Mouse (Mus musculus) erythroid progenitor cell, adult 5-6 weeks (primary cell): Measurements from ENCODE around the gene Jph3. TPM values are rescaled to one million over a fixed set of nuclear protein-coding genes. Genes with fewer than 3 reads are reported as not detected.

Experiments used
- ATAC-seq: replicated peaks from 2 replicates; pipeline ENCODE4 v1.8.0; 2016; ENCODE audit warnings: moderate number of reproducible peaks, mild to moderate bottlenecking, moderate TSS enrichment, inconsistent platforms; ENCODE audit not compliant: poor library complexity, low FRiP score, severe bottlenecking
- total RNA-seq, 2 experiments: library from RNA; stranded (forward) in 1 of 2; stranded (reverse) in 1 of 2; fragments of 150-400 nt in 1 of 2; fragments of 186-747, 209-891 nt in 1 of 2; gene quantifications; 2 replicates each; pipeline versions ENCODE4 v1.2.3 to v1.2.4; 2015 to 2017; ENCODE audit warnings: low replicate concordance in 2 of 2

Jph3 gene
- total RNA-seq, 2 experiments from 2014 or later = not detected

DNA sequence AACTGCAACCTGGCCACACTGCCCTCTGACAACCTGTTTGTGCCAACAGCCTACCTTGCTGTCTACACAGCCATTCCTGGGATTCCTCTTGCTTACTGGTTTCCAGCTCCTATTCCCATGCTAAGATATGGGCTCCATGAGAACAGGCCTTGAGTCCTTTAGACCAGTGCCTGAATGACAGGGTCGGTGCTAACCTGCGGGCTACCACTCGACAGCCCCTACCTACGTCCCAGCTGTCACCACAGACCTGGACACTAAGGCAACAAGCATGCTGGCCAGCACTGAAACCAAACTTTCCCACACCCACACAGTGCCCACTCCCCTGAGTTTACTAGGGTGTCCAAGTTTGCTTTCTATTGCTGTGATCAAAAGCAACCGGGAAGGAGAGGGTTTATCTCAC lies 98.3 kb downstream of the Jph3 start:
- ATAC-seq = no peak

DNA sequence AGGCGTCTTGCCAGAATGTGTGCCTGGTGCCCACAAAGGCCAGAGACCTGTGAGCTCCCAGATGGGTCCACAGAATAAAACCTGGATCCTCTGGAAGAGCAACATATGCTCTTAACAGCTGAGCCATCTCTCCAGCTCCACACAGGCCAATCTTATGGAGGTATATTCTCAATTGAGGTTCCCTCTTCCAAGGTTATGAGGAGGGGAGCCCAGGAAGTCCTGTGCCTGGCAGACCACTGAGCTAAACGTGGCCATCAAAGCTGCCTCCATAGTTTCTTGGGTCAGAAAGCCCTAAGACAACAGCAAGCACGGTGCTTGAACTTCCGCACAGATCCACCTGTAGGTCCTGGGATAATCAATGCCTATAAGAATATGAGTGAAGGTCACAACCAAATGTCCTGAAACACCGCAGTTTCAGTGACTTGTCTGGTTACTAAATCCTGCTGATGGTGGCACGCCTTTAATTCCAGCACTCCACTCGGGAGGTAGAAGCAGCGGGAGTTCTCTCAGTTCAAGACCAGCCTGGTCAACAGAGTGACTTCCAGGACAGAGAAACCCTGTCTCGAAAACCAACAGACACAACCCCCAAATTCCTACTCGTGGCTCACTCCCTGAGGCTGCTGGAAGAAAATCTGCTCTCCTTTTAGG lies 99.1 kb downstream of the Jph3 start:
- no peak for ATAC-seq

DNA sequence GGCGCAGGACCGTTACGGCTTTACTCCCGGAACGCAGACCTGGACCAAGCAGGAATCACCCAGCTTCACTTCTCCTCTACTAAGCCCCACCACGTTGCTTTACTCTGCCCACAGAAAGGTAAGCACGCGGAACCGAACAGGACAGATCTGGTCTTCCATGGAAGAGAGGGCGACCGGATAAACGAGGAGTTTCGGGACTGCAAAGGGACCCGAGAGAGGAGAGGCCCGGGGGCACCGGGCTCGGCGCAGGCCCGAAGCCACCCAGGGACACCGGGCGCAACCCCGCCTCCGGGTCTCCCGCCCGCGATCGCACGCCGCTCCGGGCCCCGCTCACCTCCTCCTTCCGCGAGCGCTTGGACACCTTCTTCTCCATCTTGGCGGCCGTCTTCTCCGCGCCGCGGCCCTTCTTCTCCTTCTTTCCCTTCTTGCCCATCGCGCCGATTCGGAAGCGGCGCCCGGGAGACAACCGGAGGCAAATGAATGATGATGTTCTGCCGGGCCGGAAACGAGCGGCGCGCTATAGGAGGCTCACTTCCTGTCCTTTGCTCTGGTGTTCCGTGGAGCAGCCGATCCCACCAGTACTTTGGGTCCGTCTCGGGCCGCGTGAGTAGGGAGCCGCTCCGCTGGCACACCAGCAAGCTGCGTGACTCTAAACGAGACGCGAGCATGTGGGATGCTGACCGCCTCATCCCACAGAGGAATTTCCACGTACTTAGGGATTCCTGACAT lies 99.8 kb downstream of the Jph3 start, which contains the start of gene Klhdc4:
Gene Klhdc4 (minus strand): TSS at position 522 of the 729 bp plus-strand sequence.
- ATAC-seq = peak; percentile 94

DNA sequence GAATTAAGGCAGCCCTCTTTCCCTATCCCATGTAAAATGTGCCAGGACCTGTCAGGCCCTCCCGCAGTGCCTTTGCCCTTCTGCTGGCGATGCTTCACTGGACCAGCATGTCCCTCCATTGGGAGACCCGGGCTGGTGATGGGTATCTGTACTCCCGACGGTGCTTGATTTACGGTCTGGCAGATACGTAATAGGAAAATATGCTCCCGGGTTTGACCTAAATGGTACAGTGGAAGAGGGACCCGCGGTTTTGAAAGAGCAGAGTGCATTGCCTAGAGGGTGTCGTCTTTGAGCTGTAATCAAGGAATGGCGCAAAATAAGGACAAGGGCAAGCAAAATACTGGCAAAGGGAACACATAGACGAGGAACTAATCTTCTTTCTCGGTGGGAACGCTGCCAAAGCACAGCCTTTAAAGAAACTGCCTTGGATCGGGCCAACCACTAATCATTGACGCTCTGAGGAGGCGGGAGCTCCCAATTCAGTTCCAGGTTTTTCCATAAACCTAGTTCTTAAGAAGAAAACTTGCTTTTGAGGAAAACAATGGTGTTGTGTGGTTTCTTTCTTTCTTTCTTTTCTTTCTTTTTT lies 100.4 kb downstream of the Jph3 start:
- peak; percentile 72 for ATAC-seq

DNA sequence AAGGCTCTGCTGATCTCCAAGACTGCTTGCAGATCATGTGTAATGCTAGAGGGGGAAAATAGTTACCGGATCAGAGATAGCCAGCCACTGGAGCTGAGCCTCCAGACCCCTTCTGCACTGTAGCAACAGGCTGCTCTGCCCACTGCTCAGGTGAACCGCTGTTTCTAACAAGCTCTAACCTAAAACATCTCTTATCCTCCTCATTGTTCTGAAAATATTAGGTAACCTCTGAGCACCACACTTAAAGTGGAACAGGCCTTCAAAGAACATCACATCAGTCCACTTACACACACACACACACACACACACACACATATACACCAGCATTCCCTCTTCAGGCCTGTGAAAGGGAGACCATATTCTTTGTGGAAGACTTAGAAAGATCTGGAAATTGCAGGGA lies 102.6 kb downstream of the Jph3 start:
- no peak for ATAC-seq

DNA sequence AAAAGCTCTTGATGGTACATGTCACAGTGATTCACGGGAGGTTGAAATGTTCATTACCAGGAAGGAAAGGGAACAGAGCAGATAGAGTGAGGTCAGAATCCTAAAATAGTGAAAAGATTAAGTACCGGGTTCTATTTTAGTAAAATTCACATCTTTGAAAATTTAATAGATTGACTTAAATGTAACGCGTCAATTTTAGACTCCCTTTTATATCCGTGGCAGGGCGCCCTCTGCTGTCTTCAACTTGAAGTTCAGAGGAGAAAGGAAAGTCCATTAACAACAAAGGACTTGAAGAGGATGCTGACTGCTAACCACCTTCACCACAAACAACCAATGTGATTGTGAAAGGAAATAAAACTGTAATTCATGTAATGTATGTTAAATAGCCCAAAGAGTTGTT lies 103.1 kb downstream of the Jph3 start:
- ATAC-seq = peak; percentile 89

DNA sequence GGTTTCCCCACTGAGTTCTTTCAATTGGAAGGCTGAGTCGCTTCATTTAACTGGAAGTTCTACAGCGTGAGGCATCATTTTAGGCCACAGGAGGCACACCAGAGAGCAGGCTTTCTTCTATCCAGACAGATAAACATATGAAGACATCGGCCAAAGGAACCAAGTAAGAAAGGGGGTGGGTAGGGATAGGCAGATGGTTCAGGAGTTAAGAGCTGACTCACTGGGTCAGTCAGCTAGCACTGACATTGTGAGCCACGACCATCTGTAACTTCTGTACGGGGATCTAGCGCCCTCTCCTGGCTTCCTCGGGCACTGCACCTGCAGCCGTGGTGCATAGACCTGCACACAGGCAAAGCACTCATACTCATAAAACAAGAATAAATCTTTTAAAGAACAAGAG lies 111.8 kb downstream of the Jph3 start:
- ATAC-seq = peak; percentile 25; the same call in 1 of the 2 replicates

DNA sequence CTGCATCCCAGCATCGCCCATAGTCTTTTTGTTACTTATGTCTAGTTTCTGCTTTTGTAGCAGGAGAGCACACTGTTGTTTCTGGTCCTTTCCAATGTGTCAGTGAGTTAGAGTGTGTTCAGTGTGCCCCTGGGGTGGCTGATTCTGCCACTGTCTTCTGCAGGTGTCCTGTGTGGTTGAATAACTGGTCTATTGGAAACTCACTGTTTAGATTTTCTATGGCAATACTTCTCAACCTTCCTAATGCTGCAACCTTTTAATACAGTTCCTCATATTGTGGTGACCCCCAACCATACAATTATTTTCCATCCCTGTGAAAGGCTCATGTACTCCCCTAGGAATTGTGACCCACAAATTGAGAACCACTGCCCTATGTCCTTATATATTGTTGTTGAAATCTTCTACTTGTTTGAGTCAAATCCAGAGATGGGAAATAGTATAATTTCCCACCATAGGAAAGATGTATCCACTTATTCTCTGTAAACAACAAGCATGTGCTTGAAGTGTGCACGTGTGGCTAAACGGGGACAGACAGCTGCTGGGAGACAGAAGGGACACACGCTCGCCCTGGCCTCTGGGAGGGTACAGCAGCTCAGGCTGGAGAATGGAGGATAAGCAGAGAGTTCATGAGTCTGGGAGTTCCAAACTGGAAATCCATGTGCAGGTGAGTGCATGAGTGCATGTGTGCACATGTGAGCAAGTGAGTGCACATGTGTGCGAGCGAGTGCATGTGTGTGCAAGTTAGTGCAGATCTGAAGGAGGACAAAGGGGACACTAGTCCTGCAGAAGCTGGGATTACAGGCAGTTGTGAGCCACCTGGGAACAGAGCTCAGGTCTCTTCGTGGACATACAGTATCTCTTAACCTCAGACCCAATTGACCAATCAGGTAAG lies 112.9 kb downstream of the Jph3 start:
- no peak for ATAC-seq

DNA sequence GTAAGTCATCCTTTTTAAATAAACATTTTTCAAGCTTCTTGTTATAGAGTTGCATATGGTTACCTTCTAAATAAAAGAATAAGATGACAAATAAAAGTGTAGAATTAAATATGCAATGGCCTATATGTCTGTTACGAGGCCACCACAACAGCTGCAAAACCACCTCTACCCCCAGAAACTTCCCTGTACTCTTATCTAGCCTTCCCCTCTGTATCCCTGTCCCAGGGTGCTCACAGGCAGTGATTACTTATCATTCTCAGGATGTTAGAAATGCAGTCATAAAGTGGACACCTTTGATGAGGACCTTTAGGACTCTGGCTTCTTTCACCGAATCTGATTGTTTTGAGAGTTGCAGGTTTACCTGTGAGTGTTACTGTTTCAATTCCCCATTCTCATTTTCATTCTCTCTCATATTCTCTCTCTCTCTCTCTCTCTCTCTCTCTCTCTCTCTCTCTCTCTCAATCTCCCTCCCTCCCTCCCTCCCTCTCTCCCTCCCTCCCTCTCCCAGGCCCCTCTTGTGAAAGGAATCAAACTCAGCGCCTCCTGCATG lies 113.8 kb downstream of the Jph3 start:
- ATAC-seq = no peak

Other genes with a start within 250 kb of the Jph3 start
- not detected in 2 replicates for gene 1700018B08Rik, start 185.3 kb upstream of the Jph3 start, total RNA-seq (2015; ENCODE audit: low replicate concordance)
- gene 1700018B08Rik, start 185.3 kb upstream of the Jph3 start, total RNA-seq (2017; ENCODE audit: low replicate concordance) = not detected in 2 replicates
- 1.7 and 2.2 TPM in 2 replicates for gene Fbxo31, start 150.8 kb upstream of the Jph3 start, total RNA-seq (2015; ENCODE audit: low replicate concordance)
- 1.5 and 3.5 TPM in 2 replicates for gene Fbxo31, start 150.8 kb upstream of the Jph3 start, total RNA-seq (2017; ENCODE audit: low replicate concordance)
- gene Map1lc3b, start 139.3 kb upstream of the Jph3 start, total RNA-seq (2015; ENCODE audit: low replicate concordance) = 93.9 and 137 TPM in 2 replicates
- 84.3 and 101 TPM in 2 replicates for gene Map1lc3b, start 139.3 kb upstream of the Jph3 start, total RNA-seq (2017; ENCODE audit: low replicate concordance)
- gene Zcchc14, start 76.7 kb upstream of the Jph3 start, total RNA-seq (2015; ENCODE audit: low replicate concordance) = not detected in 2 replicates
- gene Zcchc14, start 76.7 kb upstream of the Jph3 start, total RNA-seq (2017; ENCODE audit: low replicate concordance) = not detected in 2 replicates
- gene Klhdc4, start 99.9 kb downstream of the Jph3 start, total RNA-seq (2015; ENCODE audit: low replicate concordance) = 7.9 and 16.3 TPM in 2 replicates
- 15.7 and 17.9 TPM in 2 replicates for gene Klhdc4, start 99.9 kb downstream of the Jph3 start, total RNA-seq (2017; ENCODE audit: low replicate concordance)
- 204 and 216 TPM in 2 replicates for gene Slc7a5, start 178.1 kb downstream of the Jph3 start, total RNA-seq (2015; ENCODE audit: low replicate concordance)
- 167 and 189 TPM in 2 replicates for gene Slc7a5, start 178.1 kb downstream of the Jph3 start, total RNA-seq (2017; ENCODE audit: low replicate concordance)
- not detected in 2 replicates for gene Car5a, start 215.3 kb downstream of the Jph3 start, total RNA-seq (2015; ENCODE audit: low replicate concordance)
- not detected in 2 replicates for gene Car5a, start 215.3 kb downstream of the Jph3 start, total RNA-seq (2017; ENCODE audit: low replicate concordance)
- 16.3 and 41.1 TPM in 2 replicates for gene Banp, start 220.1 kb downstream of the Jph3 start, total RNA-seq (2015; ENCODE audit: low replicate concordance)
- 42.2 and 94.6 TPM in 2 replicates for gene Banp, start 220.1 kb downstream of the Jph3 start, total RNA-seq (2017; ENCODE audit: low replicate concordance)